Mouse (Mus musculus) intestine, embryonic 14.5 days (tissue): ENCODE data around the gene Sntg2. TPM values are rescaled to one million over a fixed set of nuclear protein-coding genes. Genes with fewer than 3 reads are reported as not detected.

ENCODE experiments used
- ATAC-seq: fragments of 200-750 bp; cut with Nextera tagmentation; replicated peaks from 2 replicates; pipeline ENCODE4 v1.8.0; 2017; ENCODE audit warnings: low read depth, moderate number of reproducible peaks, moderate TSS enrichment, moderate library complexity; ENCODE audit not compliant: low FRiP score, low TSS enrichment
- DNase-seq: peaks from one replicate; pipeline ENCODE4 v3.0.0-alpha.2; 2018; ENCODE audit warnings: low spot score
- H3K27ac ChIP-seq: fragments of 300-500 bp; sonication (generic); 2 replicates; pipeline ENCODE4 v1.5.1; 2014; ENCODE audit warnings: low read depth, mild to moderate bottlenecking, control low read depth
- H3K27me3 ChIP-seq: fragments of 300-500 bp; sonication (generic); replicated peaks from 2 replicates; pipeline ENCODE4 v1.6.1; 2014; ENCODE audit warnings: low read length, control low read depth; ENCODE audit not compliant: control insufficient read depth, insufficient read depth
- H3K36me3 ChIP-seq: fragments of 300-500 bp; sonication (generic); 2 replicates; pipeline ENCODE4 v1.6.1; 2014; ENCODE audit warnings: low read length, control low read depth; ENCODE audit not compliant: control insufficient read depth, insufficient read depth
- H3K4me1 ChIP-seq: fragments of 300-500 bp; sonication (generic); replicated peaks from 2 replicates; pipeline ENCODE4 v1.6.1; 2014; ENCODE audit warnings: low read length, control low read depth, mixed read lengths; ENCODE audit not compliant: control insufficient read depth, insufficient read depth
- H3K4me2 ChIP-seq: fragments of 300-500 bp; sonication (generic); 2 replicates; pipeline ENCODE4 v1.6.1; 2014; ENCODE audit warnings: low read length
- H3K4me3 ChIP-seq: fragments of 300-500 bp; sonication (generic); 2 replicates; pipeline ENCODE4 v1.5.1; 2014; ENCODE audit warnings: low read depth, low read length, control low read depth, mixed read lengths
- H3K9ac ChIP-seq: fragments of 300-500 bp; sonication (generic); 2 replicates; pipeline ENCODE4 v1.6.1; 2014; ENCODE audit warnings: mild to moderate bottlenecking, low read length
- H3K9me3 ChIP-seq: fragments of 300-500 bp; sonication (generic); 2 replicates; pipeline ENCODE4 v1.6.1; 2016; ENCODE audit warnings: low read length, control low read depth; ENCODE audit not compliant: control insufficient read depth
- WGBS: fragments of 180-500 bp; shearing (Covaris S2); extraction: QIAGEN DNeasy Blood & Tissue Kit; methylation state at CpG from one replicate; pipeline ENCODE4 v1.1.7; 2014; 5-methylcytosine and 5-hydroxymethylcytosine counted together
- polyA plus RNA-seq: library from polyadenylated mRNA; unstranded; fragments of >200 nt; fragmentation: Nextera tagmentation; extraction: Ambion mirVana; gene quantifications from 2 replicates; pipeline ENCODE4 v1.2.1, GENCODE M21; 2014

Gene Sntg2
- polyA plus RNA-seq, 1 experiment from 2014 or later, result 43.2 TPM

DNA sequence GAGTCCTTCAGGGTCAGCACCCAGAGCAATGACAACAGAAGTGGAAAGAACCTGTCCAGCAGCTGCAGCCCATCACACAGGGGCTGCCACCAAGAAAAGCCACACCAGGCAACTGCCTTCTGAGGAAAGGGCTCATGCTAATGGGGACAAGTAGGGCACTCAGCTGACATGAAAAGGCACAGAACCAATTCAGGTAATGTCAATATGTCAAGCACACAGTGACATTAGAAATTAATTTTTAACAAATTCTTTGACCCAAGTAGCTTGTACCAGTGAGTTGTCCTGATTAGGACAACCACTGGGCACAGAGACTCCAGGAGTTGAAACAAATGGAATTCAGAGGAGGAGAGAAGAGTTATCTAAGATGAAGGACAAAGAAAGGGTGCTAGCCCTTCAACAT, 60.2 kb downstream of the Sntg2 start:
- Histone ChIP-seq H3K27me3 (no peaks in the 10 kb centered on the region), H3K4me2 (no peak overlapping the region), H3K27ac (no peak overlapping the region), H3K4me1 (peaks cover 14% of the 10 kb centered on the region; the same call in 1 of the 2 replicates), H3K9me3 (no peaks in the 10 kb centered on the region), H3K4me3 (no peak overlapping the region), H3K9ac (no peak overlapping the region), H3K36me3 (0 out of 2 replicates have a peak, but pooled peaks cover 3% of the 10 kb centered on the region)
- DNase-seq, result no peak
- no peak for ATAC-seq

DNA sequence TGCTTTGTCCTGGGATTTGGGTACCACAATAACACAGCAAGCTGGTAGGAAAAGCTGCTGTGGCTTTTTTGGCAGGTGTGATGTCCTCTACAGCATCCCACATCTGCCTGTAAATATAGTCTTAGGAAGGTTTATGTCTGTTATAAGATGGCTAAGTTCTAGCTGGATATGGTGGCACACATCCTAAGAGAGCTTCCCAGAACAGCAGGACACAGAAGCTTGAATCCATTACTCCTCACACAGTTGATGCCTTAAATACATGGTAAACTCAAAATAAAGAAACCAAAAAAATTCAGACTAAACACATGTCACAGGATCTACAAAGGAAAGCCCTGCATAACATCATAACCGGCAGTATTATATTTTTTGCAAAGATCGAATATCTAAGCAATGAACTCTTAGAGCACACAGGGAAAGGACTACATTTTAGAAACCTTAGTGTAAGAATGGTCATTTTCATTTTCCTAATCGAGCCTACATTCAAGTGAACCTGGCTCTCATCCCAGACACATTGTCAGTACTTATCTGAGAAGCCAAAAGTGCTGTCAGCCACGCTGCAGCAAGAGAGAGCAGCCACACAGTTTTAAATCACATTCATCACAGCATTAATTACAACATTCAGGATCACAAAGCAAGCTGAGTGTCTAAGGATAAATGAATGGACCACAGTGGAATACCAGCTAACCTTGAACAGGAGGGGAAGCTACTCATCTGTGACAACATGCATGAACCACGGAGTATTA, 64.8 kb downstream of the Sntg2 start:
- Histone ChIP-seq H3K36me3 (peaks cover 10% of the 10 kb centered on the region; the same call in 1 of the 2 replicates), H3K9ac (no peak overlapping the region), H3K4me2 (no peak overlapping the region), H3K9me3 (no peaks in the 10 kb centered on the region), H3K4me1 (peaks cover 9% of the 10 kb centered on the region; the same call in 1 of the 2 replicates), H3K27ac (peak overlapping the region; percentile 25; the same call in 1 of the 2 replicates), H3K27me3 (no peaks in the 10 kb centered on the region), H3K4me3 (no peak overlapping the region)
- peak; percentile 36; the same call in 1 of the 2 replicates for ATAC-seq
- DNase-seq, result no peak
- 35% methylated on average over 5 of the region's 5 CpGs for WGBS

DNA sequence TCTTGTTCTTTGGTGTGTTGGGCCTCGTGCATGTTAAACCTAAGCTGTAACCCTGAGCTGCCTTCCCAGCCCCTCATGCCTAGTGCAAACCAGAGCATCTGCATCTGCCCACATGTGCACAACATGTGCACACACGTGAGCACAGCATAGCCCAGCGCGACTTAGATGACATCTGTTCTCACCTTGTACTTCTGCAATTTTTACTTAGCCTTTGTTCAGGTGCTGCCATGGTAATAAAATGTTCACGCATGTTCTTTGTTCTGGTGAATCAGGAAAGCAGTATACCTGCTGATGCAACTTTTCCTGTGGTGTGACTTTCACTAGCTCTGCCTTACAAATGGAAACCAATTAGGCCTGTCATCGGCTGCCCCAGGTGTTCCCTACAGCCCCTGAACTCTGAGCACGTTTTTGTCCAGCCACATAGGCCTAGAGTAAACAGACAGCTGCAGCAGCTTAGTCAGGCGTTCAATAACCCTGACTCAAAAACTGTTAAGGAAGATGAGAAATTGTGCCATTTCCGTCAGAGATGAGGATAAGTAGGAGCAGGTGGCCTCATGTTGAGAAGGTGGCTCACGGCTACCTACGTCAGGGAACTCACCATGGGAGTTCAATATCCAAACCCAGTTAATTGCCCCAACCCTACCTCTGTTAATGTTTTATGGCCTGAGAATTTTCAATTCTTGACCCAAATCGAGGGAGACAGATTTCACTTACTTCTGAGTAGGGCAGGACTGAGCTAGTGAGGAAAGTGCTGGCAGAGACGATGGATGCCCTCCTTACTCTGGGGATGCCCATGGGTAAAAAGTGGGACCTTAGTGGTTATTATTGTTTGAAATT, 80.2 kb downstream of the Sntg2 start:
- Histone ChIP-seq H3K9ac (no peak overlapping the region), H3K9me3 (no peaks in the 10 kb centered on the region), H3K36me3 (0 out of 2 replicates have a peak, but pooled peaks cover 4% of the 10 kb centered on the region), H3K4me3 (no peak overlapping the region), H3K27ac (no peak overlapping the region), H3K4me1 (0 out of 2 replicates have a peak, but pooled peaks cover 3% of the 10 kb centered on the region), H3K4me2 (no peak overlapping the region), H3K27me3 (no peaks in the 10 kb centered on the region)
- no peak for DNase-seq
- WGBS, result 74% methylated on average over 13 of the region's 13 CpGs
- ATAC-seq, result no peak

DNA sequence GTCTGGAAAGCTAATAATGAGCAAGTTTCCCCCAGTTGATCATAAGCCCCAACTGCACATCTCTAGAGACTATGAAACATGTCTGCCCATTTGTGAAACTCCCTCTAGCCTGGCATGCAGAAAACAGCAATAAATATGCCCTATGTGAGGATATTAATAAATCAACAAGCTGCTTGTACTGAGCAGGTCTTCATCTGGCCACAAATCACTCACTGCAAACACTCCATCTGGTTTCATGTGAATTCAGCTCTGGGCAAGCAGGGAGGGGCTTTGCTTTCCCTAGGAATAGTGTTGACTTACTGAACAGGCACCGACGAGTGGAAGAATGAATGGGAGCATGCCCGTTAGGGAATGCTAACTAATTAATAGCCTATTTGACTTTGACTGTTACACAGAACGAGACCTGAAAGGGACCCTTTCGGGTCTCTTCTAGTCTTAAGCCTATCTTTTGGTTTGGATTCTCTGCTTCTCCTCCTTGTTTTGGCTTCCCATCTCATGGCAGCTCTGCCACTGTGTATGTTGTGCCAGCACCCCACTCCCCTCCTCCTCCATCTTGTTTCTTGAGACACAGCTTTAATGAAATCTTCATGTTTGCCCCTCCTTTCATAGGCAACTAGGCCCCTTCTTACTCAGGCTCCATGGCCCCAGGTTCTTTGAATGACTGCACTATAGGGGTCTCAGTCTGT, 86.1 kb downstream of the Sntg2 start:
- no peak overlapping the region for H3K9ac ChIP-seq
- H3K4me3 ChIP-seq, result no peak overlapping the region
- H3K4me2 ChIP-seq, result no peak overlapping the region
- DNase-seq (no peak), ATAC-seq (no peak)
- 39% methylated on average over 5 of the region's 5 CpGs for WGBS
- no peaks in the 10 kb centered on the region for H3K27me3 ChIP-seq
- H3K4me1 ChIP-seq, result 0 out of 2 replicates have a peak, but pooled peaks cover 3% of the 10 kb centered on the region
- no peak overlapping the region for H3K27ac ChIP-seq
- H3K36me3 ChIP-seq, result no peaks in the 10 kb centered on the region; the same call in 1 of the 2 replicates
- H3K9me3 ChIP-seq, result no peaks in the 10 kb centered on the region

DNA sequence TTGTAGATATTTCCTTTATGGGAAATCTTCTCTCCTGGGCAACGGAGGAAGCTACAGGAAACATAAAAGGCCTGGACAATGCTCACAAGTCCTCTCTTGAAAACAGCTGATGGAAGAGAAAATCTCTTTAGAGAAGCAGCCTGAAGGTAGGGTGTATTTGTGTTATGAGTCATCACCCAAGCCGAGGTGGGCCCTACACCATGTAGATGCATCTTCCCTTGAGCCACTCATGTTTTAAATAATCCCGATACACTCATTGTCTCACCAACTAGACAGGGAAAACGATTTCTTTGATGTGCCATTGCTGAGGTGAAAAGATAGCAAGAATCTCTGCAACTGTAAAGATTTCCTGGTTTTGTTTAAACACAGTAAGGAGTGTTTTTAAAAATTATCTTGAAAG, 89.4 kb downstream of the Sntg2 start:
- DNase-seq, result no peak
- Histone ChIP-seq H3K36me3 (no peaks in the 10 kb centered on the region; the same call in 1 of the 2 replicates), H3K27ac (no peak overlapping the region), H3K27me3 (no peaks in the 10 kb centered on the region), H3K4me1 (0 out of 2 replicates have a peak, but pooled peaks cover 4% of the 10 kb centered on the region), H3K9me3 (no peaks in the 10 kb centered on the region), H3K9ac (no peak overlapping the region), H3K4me3 (no peak overlapping the region), H3K4me2 (no peak overlapping the region)
- no peak for ATAC-seq
- WGBS, result 68% methylated on average over 4 of the region's 4 CpGs

DNA sequence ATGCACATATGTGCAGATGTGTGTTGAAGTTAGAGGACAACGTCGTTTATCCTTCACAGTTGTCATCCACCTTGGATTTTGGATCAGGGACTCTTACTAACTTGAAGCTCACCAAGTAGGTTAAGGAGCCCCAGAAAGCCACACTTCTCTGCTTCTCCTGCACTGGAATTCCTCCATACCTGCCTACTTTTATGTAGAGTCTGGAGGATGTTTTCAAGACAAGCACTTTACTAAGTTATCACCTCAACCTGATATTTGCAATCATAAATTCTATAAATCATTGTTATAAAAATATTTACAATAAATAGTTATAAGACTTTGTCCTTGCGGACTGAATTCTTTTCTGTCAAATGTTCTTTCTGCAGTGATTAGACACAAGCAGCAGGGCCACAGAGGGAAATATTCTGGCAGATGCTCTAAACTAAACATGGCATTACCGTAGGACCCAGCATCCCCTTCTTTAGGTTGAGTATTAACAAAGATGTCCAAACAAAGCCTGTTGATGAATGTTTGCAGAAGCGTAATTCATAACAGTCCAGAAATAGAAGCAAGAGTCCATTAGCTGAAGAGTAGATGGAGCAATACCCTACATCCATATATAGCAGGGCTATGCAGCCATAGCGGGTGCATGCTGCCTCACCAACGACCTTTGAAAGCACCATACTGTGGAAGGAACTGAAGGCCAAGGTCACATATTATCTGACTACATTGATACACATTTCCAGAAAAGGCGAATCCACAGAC, 100.8 kb downstream of the Sntg2 start:
- Histone ChIP-seq H3K4me2 (no peak overlapping the region), H3K27me3 (no peaks in the 10 kb centered on the region), H3K9ac (no peak overlapping the region), H3K27ac (peak overlapping the region; percentile 82), H3K9me3 (no peaks in the 10 kb centered on the region), H3K36me3 (no peaks in the 10 kb centered on the region), H3K4me1 (0 out of 2 replicates have a peak, but pooled peaks cover 3% of the 10 kb centered on the region), H3K4me3 (no peak overlapping the region)
- 40% methylated on average over 8 of the region's 8 CpGs for WGBS
- ATAC-seq, result peak; percentile 77
- peak; percentile 54 for DNase-seq

DNA sequence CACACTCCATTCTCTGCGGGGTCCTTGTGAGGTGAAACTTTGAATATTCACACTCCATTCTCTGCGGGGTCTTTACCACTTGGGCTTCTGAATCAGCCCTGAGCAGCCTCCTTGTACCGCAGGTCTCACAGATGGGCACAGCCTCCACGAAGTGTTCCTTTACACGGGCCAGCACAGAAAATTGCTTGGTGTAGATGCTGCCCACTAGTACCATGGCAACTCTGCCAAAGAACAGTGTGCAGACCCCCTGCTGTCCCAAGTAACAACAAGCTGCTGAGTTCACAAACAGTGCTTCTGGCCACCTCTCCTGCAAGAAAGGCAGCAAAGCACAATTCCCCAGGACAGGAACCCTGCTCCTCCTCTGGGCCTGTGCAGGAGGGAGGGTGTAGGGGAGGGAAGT, 109.0 kb downstream of the Sntg2 start:
- DNase-seq (no peak), ATAC-seq (no peak)
- Histone ChIP-seq H3K4me1 (no peaks in the 10 kb centered on the region), H3K36me3 (peaks cover 8% of the 10 kb centered on the region; the same call in 1 of the 2 replicates), H3K27me3 (no peaks in the 10 kb centered on the region), H3K4me3 (no peak overlapping the region), H3K9ac (no peak overlapping the region), H3K9me3 (no peaks in the 10 kb centered on the region), H3K27ac (no peak overlapping the region; the same call in 1 of the 2 replicates), H3K4me2 (no peak overlapping the region)
- 49% methylated on average over 5 of the region's 5 CpGs for whole genome bisulfite sequencing

DNA sequence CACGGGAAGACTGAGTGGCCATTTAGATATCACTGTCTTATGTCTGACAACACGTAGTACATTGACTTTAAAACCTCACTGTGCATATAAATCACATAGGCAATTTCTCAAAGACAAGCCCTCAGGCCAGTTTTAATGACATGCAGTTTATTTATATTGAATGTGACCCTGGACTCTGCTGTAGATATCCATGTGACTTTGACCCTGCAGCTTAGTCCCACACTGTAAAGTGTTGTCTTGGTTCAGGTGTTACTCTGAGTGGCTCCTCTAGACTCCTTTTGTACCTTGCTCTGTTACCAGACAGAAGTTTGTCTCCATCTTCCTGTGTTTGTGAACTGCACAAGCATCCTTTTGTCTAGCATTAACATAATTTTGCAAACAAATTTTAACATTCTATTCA, 112.0 kb downstream of the Sntg2 start:
- WGBS, result 29% methylated on average over 2 of the region's 2 CpGs
- Histone ChIP-seq H3K9me3 (no peaks in the 10 kb centered on the region), H3K27ac (no peak overlapping the region), H3K4me3 (no peak overlapping the region), H3K9ac (no peak overlapping the region), H3K27me3 (no peaks in the 10 kb centered on the region), H3K4me2 (no peak overlapping the region), H3K36me3 (peaks cover 7% of the 10 kb centered on the region), H3K4me1 (no peaks in the 10 kb centered on the region)
- DNase-seq, result no peak
- no peak for ATAC-seq
